Mouse (Mus musculus) adrenal gland, adult 2 months (tissue): ENCODE data around the gene Npb. TPM values are rescaled to one million over a fixed set of nuclear protein-coding genes. Genes with fewer than 3 reads are reported as not detected.

Experiments used
- DNase-seq: peaks from one replicate; pipeline ENCODE4 v3.0.0; 2021
- polyA plus RNA-seq: library from polyadenylated mRNA; depleted of rRNA; stranded (reverse); fragments of >200 nt; gene quantifications from 2 replicates; pipeline ENCODE4 v1.2.3, GENCODE M21; 2012
- total RNA-seq, 2 experiments: library from RNA; stranded (reverse); gene quantifications; 2 replicates each; pipeline ENCODE4 v1.2.3; 2021

The Npb gene
- total and polyA plus RNA-seq, 3 experiments, result 0.61 to 1.6 (median 0.62) TPM

GRCm38 (mm10) chr11:120615167-120615566, 6.9 kb downstream of the Npb start:
- no peak for DNase-seq

- DNase-seq, result no peak
Measured at GRCm38 (mm10) chr11:120615606-120616203, 7.4 kb downstream of the Npb start.

DNA sequence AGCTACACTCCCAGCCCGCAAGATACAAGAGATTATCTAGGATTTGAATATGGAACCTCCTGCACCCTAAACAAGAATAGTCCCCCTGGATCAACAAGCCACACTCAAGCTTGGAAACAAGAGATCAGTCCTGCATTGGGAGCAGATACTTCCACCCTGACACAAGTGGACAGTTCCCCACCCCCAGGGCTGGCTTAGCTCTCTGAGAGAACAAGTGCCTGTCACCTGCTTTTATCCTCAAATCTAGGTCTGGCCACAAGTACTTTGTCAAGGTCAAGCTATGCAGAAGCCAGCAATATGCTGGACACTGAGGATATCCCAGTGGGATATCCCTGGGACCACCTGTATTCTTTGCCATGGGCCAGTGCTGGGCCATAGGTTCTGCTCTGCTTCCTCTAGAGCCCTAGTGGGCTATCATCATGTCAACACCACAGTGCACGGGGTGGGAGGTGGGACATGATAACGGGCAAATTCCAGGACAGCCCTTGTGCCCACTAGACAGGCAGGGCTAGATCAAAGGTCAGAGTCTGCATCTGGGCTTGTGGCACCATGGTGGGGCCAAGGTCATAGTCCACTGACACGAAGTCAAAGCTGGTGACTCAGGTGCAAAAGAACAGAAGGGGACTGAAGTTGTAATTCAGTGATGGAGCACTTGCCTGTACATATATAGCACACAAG, 8.5 kb downstream of the Npb start:
- peak; percentile 31 for DNase-seq

DNA sequence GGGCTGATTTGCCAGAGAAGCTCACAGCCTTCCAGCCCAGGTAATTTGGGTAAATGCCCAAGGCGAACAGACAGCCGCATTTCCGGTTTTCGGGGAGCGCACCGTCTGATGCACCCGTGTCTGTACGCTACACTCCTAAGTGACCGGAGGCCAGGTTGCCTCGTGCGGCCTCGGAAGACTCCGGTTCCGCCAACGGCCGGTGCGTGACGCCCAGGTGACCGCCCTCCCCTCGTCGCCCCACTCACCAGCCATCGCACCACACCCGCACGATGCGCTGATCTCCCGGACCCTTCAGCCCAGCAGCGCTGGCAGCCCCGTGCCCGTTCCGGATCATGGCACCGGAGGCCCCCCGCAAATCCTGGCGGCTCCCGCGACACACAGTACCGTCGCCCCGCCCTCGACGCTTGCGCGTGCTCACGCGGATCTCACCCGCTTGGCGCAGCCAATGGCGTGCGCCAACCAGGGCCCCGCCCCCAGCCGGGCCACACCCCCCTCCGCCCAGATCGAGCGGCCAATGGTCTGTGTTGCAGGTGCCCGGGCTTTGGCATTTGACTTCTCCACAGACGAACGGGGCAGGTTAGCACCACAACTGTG, 9.3 kb downstream of the Npb start, which contains the start of gene Pcyt2:
Gene Pcyt2, minus strand, starts transcription at position 418 of the 594 bp plus-strand sequence.
- peak; percentile 97 for DNase-seq

- peak; percentile 55 for DNase-seq
Measured at GRCm38 (mm10) chr11:120618619-120619535, 10.6 kb downstream of the Npb start.

DNA sequence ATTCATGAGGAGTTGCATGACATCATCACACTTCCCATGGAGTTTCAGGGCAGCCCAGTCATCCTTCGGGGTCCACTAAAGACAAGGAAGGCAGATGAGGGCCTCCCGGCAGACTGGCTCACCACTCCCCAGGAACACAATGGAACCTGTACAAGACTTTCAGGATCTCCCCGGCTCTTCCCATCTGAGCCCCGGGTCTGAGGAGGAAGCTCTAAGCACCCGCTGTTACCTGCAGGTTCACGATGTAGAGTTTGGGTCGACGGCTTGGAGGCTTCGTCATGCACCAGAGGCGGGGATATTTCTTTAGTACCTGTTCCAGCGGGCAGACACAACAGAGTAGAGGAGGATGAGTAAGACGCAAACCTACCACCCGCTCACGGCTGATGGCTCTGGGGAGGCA, 11.9 kb downstream of the Npb start:
- peak; percentile 1 for DNase-seq

DNA sequence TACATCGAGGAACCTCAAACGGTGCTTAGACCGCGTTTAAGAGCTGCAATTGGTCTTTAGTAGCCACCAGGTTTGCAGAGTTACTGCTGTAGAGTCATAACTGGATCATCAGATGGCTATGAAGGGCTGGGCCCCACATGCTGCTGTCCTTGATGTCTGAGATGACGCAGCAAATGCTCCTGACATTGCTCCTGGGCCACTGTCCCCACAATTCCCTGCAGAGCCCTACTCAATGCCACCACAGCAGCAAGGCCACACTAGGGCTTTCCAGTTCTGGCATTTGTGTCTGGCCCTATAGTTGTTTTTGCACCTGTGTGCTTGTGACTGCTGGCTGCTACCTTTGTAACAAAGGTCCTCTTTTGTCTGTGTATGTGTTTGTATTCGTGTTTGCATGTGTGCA, 14.5 kb downstream of the Npb start:
- DNase-seq, result peak; percentile 78

- peak; percentile 80 for DNase-seq
Measured at GRCm38 (mm10) chr11:120623961-120624679, 15.8 kb downstream of the Npb start.

DNA sequence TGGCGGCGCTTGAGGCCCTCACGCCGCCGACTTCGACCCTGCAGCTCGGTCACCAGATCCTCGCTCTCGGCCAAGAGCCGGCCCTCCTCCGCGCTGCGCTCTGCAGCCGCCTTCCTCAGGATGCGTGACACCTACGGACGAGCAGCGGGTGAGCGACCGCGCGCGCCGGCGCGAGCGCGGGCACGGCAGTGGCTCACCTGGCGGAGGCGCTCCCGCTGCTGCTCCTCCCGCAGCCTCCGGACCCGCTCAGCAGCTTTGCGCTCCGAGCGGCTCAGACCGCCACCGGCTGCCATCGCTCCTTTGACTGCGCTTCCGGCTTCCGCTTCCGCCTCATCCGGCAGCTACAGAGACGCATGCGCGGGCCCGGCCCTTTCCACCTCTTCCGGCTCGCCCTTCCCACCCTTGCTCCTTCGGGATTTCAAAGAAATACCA, 16.4 kb downstream of the Npb start:
- DNase-seq, result peak; percentile 91

DNA sequence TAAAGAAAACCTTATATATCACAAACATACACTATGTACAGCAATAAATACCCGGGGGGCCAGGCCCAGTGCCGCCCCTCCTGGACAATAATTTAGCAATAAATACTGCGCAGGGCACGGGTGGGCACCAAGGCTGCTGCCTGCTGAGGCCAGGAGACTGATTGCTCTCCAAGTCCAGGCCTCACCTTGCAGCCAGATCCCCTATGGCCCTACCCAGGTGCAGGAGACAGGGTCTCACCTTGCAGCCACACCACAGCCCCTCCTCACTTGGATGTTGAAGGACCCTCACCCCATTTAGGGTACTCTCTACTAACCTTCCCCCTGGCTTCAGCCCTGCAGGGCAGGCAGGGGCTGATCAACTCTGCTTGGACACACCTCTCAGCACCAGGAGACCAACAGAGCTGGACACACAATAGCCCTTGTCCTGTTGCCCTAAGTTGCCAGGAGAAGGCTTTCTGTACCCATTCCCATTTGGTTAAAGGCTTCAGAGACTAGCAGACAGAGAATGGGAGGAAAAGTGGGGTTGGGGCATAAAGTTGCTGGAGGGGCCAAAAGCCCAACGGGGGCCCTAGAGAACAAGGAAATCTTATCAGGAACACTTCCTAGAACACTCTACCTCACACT, 17.0 kb downstream of the Npb start, which contains the start of gene Sirt7:
Gene Sirt7, minus strand, starts transcription at position 89 of the 624 bp plus-strand sequence.
- no peak for DNase-seq

DNA sequence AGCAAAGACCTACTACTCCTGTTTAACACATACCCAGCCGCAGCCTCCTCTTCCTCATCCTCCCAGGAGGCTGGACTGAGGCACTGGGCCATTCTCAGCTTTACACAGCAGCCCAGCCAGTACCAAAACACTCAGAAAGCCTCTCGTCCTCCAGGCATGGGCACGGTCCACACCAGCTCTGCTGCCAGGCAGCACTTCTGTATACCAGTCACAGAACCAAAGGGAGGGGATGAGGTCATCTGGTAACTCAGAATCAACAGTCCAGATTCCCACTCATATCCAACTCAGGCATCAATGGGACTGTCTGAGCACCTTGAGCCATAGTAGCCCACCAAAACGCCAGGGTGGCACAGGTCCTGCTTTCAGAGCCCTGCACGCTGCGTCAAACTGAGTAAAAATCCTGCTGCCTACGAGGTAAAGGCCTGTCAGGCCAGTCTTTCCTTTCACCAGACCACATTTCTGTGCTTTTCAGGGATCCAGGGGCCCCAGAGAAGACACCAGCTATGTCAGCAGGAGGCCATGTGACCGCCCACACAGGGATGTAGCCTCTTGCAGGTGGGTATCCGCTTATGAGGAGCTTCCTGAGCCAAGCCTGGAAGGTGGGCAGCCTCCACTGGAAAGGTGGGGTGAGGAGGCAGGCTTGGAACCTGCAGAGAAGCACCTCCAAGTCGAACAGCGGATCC, 18.6 kb downstream of the Npb start:
- DNase-seq, result no peak

GRCm38 (mm10) chr11:120627468-120628300, 19.4 kb downstream of the Npb start:
- no peak for DNase-seq

GRCm38 (mm10) chr11:120628601-120629340, 20.5 kb downstream of the Npb start:
- DNase-seq, result no peak

DNA sequence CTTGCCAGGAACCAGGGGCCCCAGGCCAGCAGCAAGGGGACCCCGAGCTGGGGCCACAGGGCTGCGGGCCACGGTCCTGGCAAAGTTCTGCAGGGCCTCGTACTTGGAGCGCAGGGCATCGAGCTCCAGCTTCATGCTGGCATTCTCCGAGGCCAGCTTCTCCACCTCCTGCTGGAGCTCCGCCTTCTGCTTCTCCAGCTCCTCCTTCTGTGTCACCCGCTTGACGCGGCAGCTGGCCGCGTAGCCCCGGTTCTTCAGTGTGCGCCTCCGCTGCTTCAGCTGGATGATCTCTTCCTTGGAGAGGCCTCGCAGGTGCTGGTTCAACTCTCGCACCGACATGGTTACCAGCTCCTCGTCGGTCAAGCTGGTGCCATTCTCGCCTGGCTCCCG, 21.1 kb downstream of the Npb start:
- peak; percentile 77 for DNase-seq

GRCm38 (mm10) chr11:120629911-120630310, 21.6 kb downstream of the Npb start:
- peak; percentile 76 for DNase-seq

GRCm38 (mm10) chr11:120630401-120630871, 22.2 kb downstream of the Npb start:
- DNase-seq, result peak; percentile 75

DNA sequence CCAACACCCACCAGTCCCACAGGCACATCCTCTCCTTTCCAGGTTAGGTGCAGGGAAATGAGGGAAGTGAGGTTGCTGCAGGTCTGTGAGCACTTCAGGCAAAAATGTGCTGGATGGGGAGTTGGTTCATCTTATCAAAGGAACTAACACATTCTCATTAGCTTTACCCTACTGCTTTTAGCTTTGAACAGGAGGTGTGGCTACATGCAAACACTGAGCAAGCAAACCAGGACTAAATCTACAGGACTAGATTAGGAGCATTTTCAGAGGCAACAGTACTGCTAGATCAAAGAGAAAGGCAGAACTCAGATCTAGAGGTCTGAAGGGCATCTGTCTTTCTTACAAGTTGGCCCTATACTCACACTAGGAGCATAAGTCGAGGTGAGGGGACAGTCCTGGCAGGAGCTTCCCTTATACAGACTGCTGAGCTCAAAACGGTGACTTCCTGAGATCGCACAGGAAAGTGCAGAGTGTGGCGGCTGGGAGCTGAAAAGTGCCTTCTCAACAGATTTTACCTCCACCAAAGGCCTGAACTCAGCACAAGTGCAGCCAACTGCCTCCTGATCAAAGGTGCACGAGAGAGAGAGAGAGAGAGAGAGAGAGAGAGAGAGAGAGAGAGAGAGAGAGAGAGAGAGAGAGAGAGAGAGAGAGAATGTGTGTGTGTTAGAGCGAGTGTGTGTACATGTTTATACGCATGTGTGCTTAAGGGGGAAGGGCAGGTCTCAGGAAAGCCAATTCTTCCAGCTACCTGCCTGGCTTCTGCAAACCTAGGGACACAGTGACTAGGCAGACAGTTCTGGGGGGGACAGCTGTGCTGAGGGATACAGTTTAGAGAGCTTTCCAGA, 22.8 kb downstream of the Npb start:
- DNase-seq, result no peak
